ENCODE assay signal across 8 mouse cellular contexts in genomic region chr7:19179936-19180335, GRCm38 (mm10). TPM values are rescaled to one million over a fixed set of nuclear protein-coding genes. Genes with fewer than 3 reads are reported as not detected.
A peak's percentile ranks its signal among the peaks of the same experiment; 100 is the strongest.
DNase-seq lines count a peak whose midpoint lies in the region; ATAC-seq lines count a peak whose summit lies in the region.

No protein-coding gene starts in this region.

- H3K27ac ChIP-seq in heart, embryonic 13.5 days (replicated peaks) = no peak overlapping the region
- H3K27ac ChIP-seq in forebrain, embryonic 13.5 days = no peak overlapping the region
- no peak overlapping the region for H3K27ac ChIP-seq in liver, embryonic 12.5 days

- no peak for ATAC-seq in heart, embryonic 13.5 days (ENCODE audit: extremely low read depth, insufficient number of reproducible peaks, low FRiP score, low TSS enrichment)
- no peak for ATAC-seq in forebrain, embryonic 13.5 days
- ATAC-seq in liver, embryonic 12.5 days = no peak

- 38% methylated on average over 6 of the region's 6 CpGs for WGBS in heart, embryonic 13.5 days
- 45% methylated on average over 6 of the region's 6 CpGs for WGBS in forebrain, embryonic 13.5 days
- WGBS in liver, embryonic 12.5 days (ENCODE audit: insufficient replicate concordance) = 39% methylated on average over 6 of the region's 6 CpGs

- H3K9me3 ChIP-seq in heart, embryonic 13.5 days = 0 out of 2 replicates have a peak, but pooled peaks cover 6% of the 10 kb centered on the region
- H3K9me3 ChIP-seq in forebrain, embryonic 13.5 days (replicated peaks) = no peaks in the 10 kb centered on the region; the same call in 1 of the 2 replicates
- no peaks in the 10 kb centered on the region for H3K9me3 ChIP-seq in liver, embryonic 12.5 days (replicated peaks)

- no peak overlapping the region for H3K4me3 ChIP-seq in heart, embryonic 13.5 days
- H3K4me3 ChIP-seq in forebrain, embryonic 13.5 days = no peak overlapping the region
- peak overlapping the region; percentile 24; the same call in 1 of the 2 replicates for H3K4me3 ChIP-seq in liver, embryonic 12.5 days

- peak overlapping the region; percentile 6; the same call in 1 of the 2 replicates for H3K9ac ChIP-seq in heart, embryonic 13.5 days
- no peak overlapping the region for H3K9ac ChIP-seq in forebrain, embryonic 13.5 days
- H3K9ac ChIP-seq in liver, embryonic 12.5 days = no peak overlapping the region

- H3K4me1 ChIP-seq in heart, embryonic 13.5 days = peaks cover 58% of the 10 kb centered on the region
- peaks cover 50% of the 10 kb centered on the region for H3K4me1 ChIP-seq in forebrain, embryonic 13.5 days
- H3K4me1 ChIP-seq in liver, embryonic 12.5 days = peaks cover 69% of the 10 kb centered on the region

- peak overlapping the region; percentile 61 for H3K4me2 ChIP-seq in heart, embryonic 13.5 days
- peak overlapping the region; percentile 72 for H3K4me2 ChIP-seq in forebrain, embryonic 13.5 days
- H3K4me2 ChIP-seq in liver, embryonic 12.5 days = peak overlapping the region; percentile 61

- H3K36me3 ChIP-seq in heart, embryonic 13.5 days = peaks cover 13% of the 10 kb centered on the region
- H3K36me3 ChIP-seq in forebrain, embryonic 13.5 days (ENCODE audit: poor library complexity, severe bottlenecking) = peaks cover 19% of the 10 kb centered on the region; the same call in 1 of the 2 replicates
- H3K36me3 ChIP-seq in liver, embryonic 12.5 days = no peaks in the 10 kb centered on the region

- DNase-seq in heart, adult 18-20 months = no peak
- DNase-seq in B cell, adult 2 months = peak; percentile 31 to 32
- DNase-seq in adrenal gland, adult 18-20 months (ENCODE audit: low spot score in 2 of 2) = no peak
- DNase-seq in adrenal gland, postnatal 14 days = no peak
- no peak for DNase-seq in layer of hippocampus, adult 18-20 months (ENCODE audit: low spot score in 2 of 2)

- H3K27me3 ChIP-seq in heart, embryonic 13.5 days (replicated peaks) = peaks cover 55% of the 10 kb centered on the region
- H3K27me3 ChIP-seq in forebrain, embryonic 13.5 days = peaks cover 50% of the 10 kb centered on the region
- peaks cover 55% of the 10 kb centered on the region for H3K27me3 ChIP-seq in liver, embryonic 12.5 days (replicated peaks)

RNA-seq across cellular contexts. Expression of gene Eml2, which starts 3.7 kb away (rescaled TPM):
- 15.8 and 20.6 TPM in 2 replicates for polyA plus RNA-seq in heart, embryonic 13.5 days (2015; fragmentation: Nextera tagmentation; extraction: Ambion mirVana)
- total RNA-seq in heart, adult 18-20 months (2021) = 10 to 100 TPM; 36.7 to 38.7 TPM
- polyA plus RNA-seq in forebrain, embryonic 13.5 days (2015; fragmentation: Nextera tagmentation; extraction: Ambion mirVana) = 6.4 and 7.0 TPM in 2 replicates
- polyA plus RNA-seq in liver, embryonic 12.5 days (2016; fragmentation: Nextera tagmentation; extraction: Ambion mirVana) = 4.1 and 5.1 TPM in 2 replicates
- total RNA-seq in adrenal gland, adult 18-20 months (2021) = 10 to 100 TPM; 33.9 to 43.9 TPM
- 36.9 and 46.6 TPM in 2 replicates for total RNA-seq in adrenal gland, postnatal 14 days (2021)
- total RNA-seq in layer of hippocampus, adult 18-20 months (2021) = 100 to 1,000 TPM; 160 to 178 TPM

RNA-seq across cellular contexts. Expression of gene Gipr, which starts 14.0 kb away (rescaled TPM):
- 9.9 and 14.6 TPM in 2 replicates for polyA plus RNA-seq in heart, embryonic 13.5 days (2015; fragmentation: Nextera tagmentation; extraction: Ambion mirVana)
- under 1 TPM in 1 of 2 experiments, not detected in 1; 0.13 TPM for total RNA-seq in heart, adult 18-20 months (2021)
- 5.2 and 6.6 TPM in 2 replicates for polyA plus RNA-seq in forebrain, embryonic 13.5 days (2015; fragmentation: Nextera tagmentation; extraction: Ambion mirVana)
- polyA plus RNA-seq in liver, embryonic 12.5 days (2016; fragmentation: Nextera tagmentation; extraction: Ambion mirVana) = 0.18 and 0.41 TPM in 2 replicates
- under 1 TPM; 0.60 to 0.70 TPM for total RNA-seq in adrenal gland, adult 18-20 months (2021)
- total RNA-seq in adrenal gland, postnatal 14 days (2021) = 0.71 and 0.93 TPM in 2 replicates
- total RNA-seq in layer of hippocampus, adult 18-20 months (2021) = 1 to 10 TPM; 1.3 to 1.4 TPM

RNA-seq across cellular contexts. Expression of gene Snrpd2, which starts 30.4 kb away (rescaled TPM):
- 107 and 113 TPM in 2 replicates for polyA plus RNA-seq in heart, embryonic 13.5 days (2015; fragmentation: Nextera tagmentation; extraction: Ambion mirVana)
- 10 to 100 TPM; 60.8 to 61.3 TPM for total RNA-seq in heart, adult 18-20 months (2021)
- polyA plus RNA-seq in forebrain, embryonic 13.5 days (2015; fragmentation: Nextera tagmentation; extraction: Ambion mirVana) = 159 and 164 TPM in 2 replicates
- 97.8 and 98.3 TPM in 2 replicates for polyA plus RNA-seq in liver, embryonic 12.5 days (2016; fragmentation: Nextera tagmentation; extraction: Ambion mirVana)
- 10 to 100 TPM; 81.7 to 89.5 TPM for total RNA-seq in adrenal gland, adult 18-20 months (2021)
- total RNA-seq in adrenal gland, postnatal 14 days (2021) = 79.1 and 87.8 TPM in 2 replicates
- total RNA-seq in layer of hippocampus, adult 18-20 months (2021) = 10 to 100 TPM; 79.7 to 82.8 TPM

RNA-seq across cellular contexts. Expression of gene Qpctl, which starts 30.8 kb away (rescaled TPM):
- 9.5 and 9.7 TPM in 2 replicates for polyA plus RNA-seq in heart, embryonic 13.5 days (2015; fragmentation: Nextera tagmentation; extraction: Ambion mirVana)
- total RNA-seq in heart, adult 18-20 months (2021) = 1 to 10 TPM; 4.0 to 4.2 TPM
- 16.5 and 17.7 TPM in 2 replicates for polyA plus RNA-seq in forebrain, embryonic 13.5 days (2015; fragmentation: Nextera tagmentation; extraction: Ambion mirVana)
- polyA plus RNA-seq in liver, embryonic 12.5 days (2016; fragmentation: Nextera tagmentation; extraction: Ambion mirVana) = 4.9 and 5.5 TPM in 2 replicates
- total RNA-seq in adrenal gland, adult 18-20 months (2021) = 10 to 100 TPM; 13.6 to 14.6 TPM
- 13.2 and 15.2 TPM in 2 replicates for total RNA-seq in adrenal gland, postnatal 14 days (2021)
- 10 to 100 TPM; 17.1 to 18.7 TPM for total RNA-seq in layer of hippocampus, adult 18-20 months (2021)

RNA-seq across cellular contexts. Expression of gene Gpr4, which starts 32.4 kb away (rescaled TPM):
- polyA plus RNA-seq in heart, embryonic 13.5 days (2015; fragmentation: Nextera tagmentation; extraction: Ambion mirVana) = 1.7 and 1.8 TPM in 2 replicates
- 1 to 10 TPM; 5.5 to 7.1 TPM for total RNA-seq in heart, adult 18-20 months (2021)
- polyA plus RNA-seq in forebrain, embryonic 13.5 days (2015; fragmentation: Nextera tagmentation; extraction: Ambion mirVana) = 1.2 and 1.3 TPM in 2 replicates
- 0.51 and 0.62 TPM in 2 replicates for polyA plus RNA-seq in liver, embryonic 12.5 days (2016; fragmentation: Nextera tagmentation; extraction: Ambion mirVana)
- total RNA-seq in adrenal gland, adult 18-20 months (2021) = 10 to 100 TPM in 1 of 2 experiments, 1 to 10 TPM in 1; 7.7 to 17.3 TPM
- 9.7 and 12.4 TPM in 2 replicates for total RNA-seq in adrenal gland, postnatal 14 days (2021)
- total RNA-seq in layer of hippocampus, adult 18-20 months (2021) = 1 to 10 TPM; 1.3 to 1.4 TPM

Comparison
In these comparisons a context has a peak if more than half of its experiments do, and no peak if none do; other contexts are left out.
1. DNase-seq: peak in B cell, adult 2 months (2 of 2); none in heart, adult 18-20 months (0 of 2), adrenal gland, adult 18-20 months (0 of 2), adrenal gland, postnatal 14 days (single experiment) and layer of hippocampus, adult 18-20 months (0 of 2).
2. Peak in every context shown above with its lines, with median percentiles within 50 percentile points of each other: H3K4me2 ChIP-seq.